Mouse (Mus musculus): Measurements from ENCODE around the gene Kcnj14.

DNA sequence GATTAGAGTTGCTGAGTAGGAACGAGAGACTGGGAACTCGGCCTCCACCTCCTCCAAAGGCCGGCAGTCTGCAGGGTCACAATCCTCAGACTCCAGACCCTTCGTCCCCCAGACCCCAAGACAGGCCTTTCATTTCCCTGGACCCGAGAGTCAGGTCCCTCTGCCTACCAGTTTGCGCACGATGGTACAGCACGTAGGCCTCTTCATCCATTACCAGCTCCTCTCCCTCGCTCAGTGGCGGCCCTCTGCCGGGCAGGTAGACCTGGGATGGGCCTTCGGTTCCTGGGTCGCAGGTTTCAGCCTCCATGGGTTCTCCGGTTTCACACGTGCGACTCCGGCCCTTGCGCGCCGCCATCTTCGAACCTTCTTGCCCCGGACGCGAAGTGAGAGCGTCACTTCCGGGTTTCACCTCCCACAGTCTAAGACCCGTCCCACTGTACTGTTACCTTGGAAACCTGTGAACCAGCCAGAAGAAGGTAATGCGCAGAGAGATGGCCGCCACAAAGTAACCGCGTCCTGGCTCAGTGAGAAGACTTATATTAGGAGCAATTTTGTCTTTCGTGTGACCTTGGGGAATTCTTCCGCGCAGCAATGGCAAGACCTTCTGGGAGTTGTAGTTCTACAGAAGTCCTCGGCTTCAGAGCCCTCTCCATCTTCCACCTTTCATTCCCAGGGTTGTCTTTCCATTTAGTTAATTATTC, 6.0 kb upstream of the Kcnj14 start, which contains the start of gene Grwd1:
- TF ChIP-seq CTCF (IDR thresholded peaks at IDR 0.05; ENCODE audit: low read depth, low read length): no peak
- no peak for TF ChIP-seq POLR2A (IDR thresholded peaks at IDR 0.05; ENCODE audit: borderline replicate concordance, low read depth, low read length)
